Mouse (Mus musculus) C2C12 (cell line): ENCODE data around the gene Iqsec2.

Experiments used
- CEBPB ChIP-seq: IDR thresholded peaks from one replicate; pipeline ENCODE4 v1.6.1; 2011; ENCODE audit warnings: low read depth, mild to moderate bottlenecking, control low read depth, moderate library complexity
- CTCF ChIP-seq: IDR thresholded peaks from one replicate; pipeline ENCODE4 v1.5.1; 2011; ENCODE audit not compliant: control insufficient read depth, insufficient read depth, insufficient read length
- FOSL1 ChIP-seq: IDR thresholded peaks from one replicate; pipeline ENCODE4 v1.8.0; 2011; ENCODE audit warnings: mild to moderate bottlenecking, low read length; ENCODE audit not compliant: poor library complexity, insufficient read depth, severe bottlenecking
- MAX ChIP-seq: IDR thresholded peaks from one replicate; pipeline ENCODE4 v1.6.1; 2011; ENCODE audit warnings: mild to moderate bottlenecking, control low read depth
- MYOD1 ChIP-seq: IDR thresholded peaks from one replicate; pipeline ENCODE4 v1.6.1; 2011; ENCODE audit warnings: low read depth; ENCODE audit not compliant: control insufficient read depth, insufficient read length
- MYOG ChIP-seq: IDR thresholded peaks from one replicate; pipeline ENCODE4 v1.6.1; 2011; ENCODE audit not compliant: control insufficient read depth, insufficient read length; ENCODE audit errors: extremely low read depth
- USF1 ChIP-seq: IDR thresholded peaks from one replicate; pipeline ENCODE4 v1.6.1; 2011; ENCODE audit warnings: low read depth, mild to moderate bottlenecking, control low read depth, moderate library complexity

GRCm38 (mm10) chrX:152201737-152202421 lies 57.8 kb downstream of the Iqsec2 start:
- TF ChIP-seq CTCF (no peak), MYOD1 (no peak), CEBPB (no peak), MAX (no peak), MYOG (no peak), USF1 (no peak), FOSL1 (no peak)
